Mouse (Mus musculus): ENCODE results near the gene Zfp462. TPM values are rescaled to one million over a fixed set of nuclear protein-coding genes. Genes with fewer than 3 reads are reported as not detected.

Gene Zfp462
- polyA plus RNA-seq, 1 experiment from 2014 or later, result 20.2 TPM

GRCm38 (mm10) chr4:55011391-55011790 is 66.5 kb downstream of the Zfp462 start:
- H3K36me3 ChIP-seq (ENCODE audit: control insufficient read depth, insufficient read depth, low read length), result peaks cover 81% of the 10 kb centered on the region

GRCm38 (mm10) chr4:55013563-55014248 is 68.9 kb downstream of the Zfp462 start:
- no peaks in the 10 kb centered on the region for H3K27me3 ChIP-seq (ENCODE audit: control insufficient read depth, insufficient read depth, low read length)
- H3K9me3 ChIP-seq (ENCODE audit: control insufficient read depth, low read length), result no peaks in the 10 kb centered on the region
- H3K4me1 ChIP-seq (ENCODE audit: control insufficient read depth, insufficient read depth, low read length), result no peaks in the 10 kb centered on the region
- WGBS, result 88% methylated on average over 16 of the region's 16 CpGs
- H3K9ac ChIP-seq (ENCODE audit: low read length), result no peak overlapping the region
- peaks cover 86% of the 10 kb centered on the region for H3K36me3 ChIP-seq (ENCODE audit: control insufficient read depth, insufficient read depth, low read length)
- no peak overlapping the region for H3K4me3 ChIP-seq (ENCODE audit: low read depth, low read length)
- no peak overlapping the region for H3K27ac ChIP-seq (ENCODE audit: low read depth, low read length)
- ATAC-seq (ENCODE audit: low FRiP score), result no peak
- H3K4me2 ChIP-seq, result no peak overlapping the region
- no peak for DNase-seq (ENCODE audit: low spot score, missing footprints)

More at GRCm38 (mm10) chr4:55011391-55011790, 66.5 kb downstream of the Zfp462 start:
- Histone ChIP-seq H3K4me1 (ENCODE audit: control insufficient read depth, insufficient read depth, low read length) (no peaks in the 10 kb centered on the region; the same call in 1 of the 2 replicates), H3K27ac (ENCODE audit: low read depth, low read length) (no peak overlapping the region), H3K4me3 (ENCODE audit: low read depth, low read length) (no peak overlapping the region), H3K27me3 (ENCODE audit: control insufficient read depth, insufficient read depth, low read length) (no peaks in the 10 kb centered on the region), H3K4me2 (no peak overlapping the region), H3K9me3 (ENCODE audit: control insufficient read depth, low read length) (no peaks in the 10 kb centered on the region), H3K9ac (ENCODE audit: low read length) (no peak overlapping the region)
- WGBS, result 91% methylated on average over 12 of the region's 12 CpGs
- ATAC-seq (ENCODE audit: low FRiP score), result no peak
- no peak for DNase-seq (ENCODE audit: low spot score, missing footprints)

- Histone ChIP-seq H3K4me1 (ENCODE audit: control insufficient read depth, insufficient read depth, low read length) (no peaks in the 10 kb centered on the region), H3K27me3 (ENCODE audit: control insufficient read depth, insufficient read depth, low read length) (no peaks in the 10 kb centered on the region), H3K9me3 (ENCODE audit: control insufficient read depth, low read length) (no peaks in the 10 kb centered on the region), H3K9ac (ENCODE audit: low read length) (no peak overlapping the region), H3K36me3 (ENCODE audit: control insufficient read depth, insufficient read depth, low read length) (peaks cover 81% of the 10 kb centered on the region), H3K4me3 (ENCODE audit: low read depth, low read length) (no peak overlapping the region), H3K4me2 (no peak overlapping the region), H3K27ac (ENCODE audit: low read depth, low read length) (no peak overlapping the region)
- 96% methylated on average over 13 of the region's 13 CpGs for WGBS
- DNase-seq (ENCODE audit: low spot score, missing footprints) (no peak), ATAC-seq (ENCODE audit: low FRiP score) (no peak)
Observed at GRCm38 (mm10) chr4:55014731-55015463, 70.0 kb downstream of the Zfp462 start.

- H3K4me1 ChIP-seq (ENCODE audit: control insufficient read depth, insufficient read depth, low read length), result no peaks in the 10 kb centered on the region
- H3K36me3 ChIP-seq (ENCODE audit: control insufficient read depth, insufficient read depth, low read length), result peaks cover 79% of the 10 kb centered on the region
- H3K9me3 ChIP-seq (ENCODE audit: control insufficient read depth, low read length), result no peaks in the 10 kb centered on the region
- no peaks in the 10 kb centered on the region for H3K27me3 ChIP-seq (ENCODE audit: control insufficient read depth, insufficient read depth, low read length)
- H3K9ac ChIP-seq (ENCODE audit: low read length), result no peak overlapping the region
- H3K27ac ChIP-seq (ENCODE audit: low read depth, low read length), result no peak overlapping the region
- WGBS, result 97% methylated on average over 2 of the region's 2 CpGs
- H3K4me3 ChIP-seq (ENCODE audit: low read depth, low read length), result no peak overlapping the region
- no peak overlapping the region for H3K4me2 ChIP-seq
- no peak for DNase-seq (ENCODE audit: low spot score, missing footprints)
- no peak for ATAC-seq (ENCODE audit: low FRiP score)
Observed at GRCm38 (mm10) chr4:55015517-55015916, 70.7 kb downstream of the Zfp462 start.

GRCm38 (mm10) chr4:55026109-55026646 is 81.3 kb downstream of the Zfp462 start:
- Histone ChIP-seq H3K4me1 (ENCODE audit: control insufficient read depth, insufficient read depth, low read length) (no peaks in the 10 kb centered on the region), H3K36me3 (ENCODE audit: control insufficient read depth, insufficient read depth, low read length) (peaks cover 23% of the 10 kb centered on the region), H3K4me3 (ENCODE audit: low read depth, low read length) (no peak overlapping the region), H3K9me3 (ENCODE audit: control insufficient read depth, low read length) (no peaks in the 10 kb centered on the region), H3K27ac (ENCODE audit: low read depth, low read length) (no peak overlapping the region), H3K27me3 (ENCODE audit: control insufficient read depth, insufficient read depth, low read length) (no peaks in the 10 kb centered on the region), H3K4me2 (no peak overlapping the region), H3K9ac (ENCODE audit: low read length) (no peak overlapping the region)
- DNase-seq (ENCODE audit: low spot score, missing footprints) (no peak), ATAC-seq (ENCODE audit: low FRiP score) (no peak)
- WGBS, result 90% methylated on average over 10 of the region's 10 CpGs

GRCm38 (mm10) chr4:55030401-55030800 is 85.6 kb downstream of the Zfp462 start:
- Histone ChIP-seq H3K4me1 (ENCODE audit: control insufficient read depth, insufficient read depth, low read length) (no peaks in the 10 kb centered on the region), H3K27me3 (ENCODE audit: control insufficient read depth, insufficient read depth, low read length) (no peaks in the 10 kb centered on the region), H3K4me2 (no peak overlapping the region), H3K27ac (ENCODE audit: low read depth, low read length) (no peak overlapping the region), H3K36me3 (ENCODE audit: control insufficient read depth, insufficient read depth, low read length) (peaks cover 10% of the 10 kb centered on the region), H3K4me3 (ENCODE audit: low read depth, low read length) (no peak overlapping the region), H3K9me3 (ENCODE audit: control insufficient read depth, low read length) (no peaks in the 10 kb centered on the region), H3K9ac (ENCODE audit: low read length) (no peak overlapping the region)
- WGBS, result 84% methylated on average over 5 of the region's 5 CpGs
- no peak for ATAC-seq (ENCODE audit: low FRiP score)
- no peak for DNase-seq (ENCODE audit: low spot score, missing footprints)

- ATAC-seq (ENCODE audit: low FRiP score), result no peak
- Histone ChIP-seq H3K4me3 (ENCODE audit: low read depth, low read length) (no peak overlapping the region), H3K9ac (ENCODE audit: low read length) (no peak overlapping the region), H3K9me3 (ENCODE audit: control insufficient read depth, low read length) (no peaks in the 10 kb centered on the region), H3K27me3 (ENCODE audit: control insufficient read depth, insufficient read depth, low read length) (no peaks in the 10 kb centered on the region), H3K4me2 (no peak overlapping the region), H3K36me3 (ENCODE audit: control insufficient read depth, insufficient read depth, low read length) (peaks cover 11% of the 10 kb centered on the region), H3K27ac (ENCODE audit: low read depth, low read length) (no peak overlapping the region), H3K4me1 (ENCODE audit: control insufficient read depth, insufficient read depth, low read length) (no peaks in the 10 kb centered on the region)
- 89% methylated on average over 8 of the region's 8 CpGs for WGBS
- no peak for DNase-seq (ENCODE audit: low spot score, missing footprints)
Observed at GRCm38 (mm10) chr4:55032317-55032930, 87.6 kb downstream of the Zfp462 start.

GRCm38 (mm10) chr4:55033452-55033851 is 88.6 kb downstream of the Zfp462 start:
- H3K4me1 ChIP-seq (ENCODE audit: control insufficient read depth, insufficient read depth, low read length), result no peaks in the 10 kb centered on the region

GRCm38 (mm10) chr4:55038139-55038538 is 93.3 kb downstream of the Zfp462 start:
- ATAC-seq (ENCODE audit: low FRiP score), result no peak
- 86% methylated on average over 6 of the region's 6 CpGs for WGBS
- Histone ChIP-seq H3K9me3 (ENCODE audit: control insufficient read depth, low read length) (no peaks in the 10 kb centered on the region), H3K4me3 (ENCODE audit: low read depth, low read length) (no peak overlapping the region), H3K9ac (ENCODE audit: low read length) (no peak overlapping the region), H3K27ac (ENCODE audit: low read depth, low read length) (no peak overlapping the region), H3K4me1 (ENCODE audit: control insufficient read depth, insufficient read depth, low read length) (peaks cover 21% of the 10 kb centered on the region), H3K27me3 (ENCODE audit: control insufficient read depth, insufficient read depth, low read length) (no peaks in the 10 kb centered on the region), H3K36me3 (ENCODE audit: control insufficient read depth, insufficient read depth, low read length) (peaks cover 19% of the 10 kb centered on the region), H3K4me2 (no peak overlapping the region)
- DNase-seq (ENCODE audit: low spot score, missing footprints), result no peak

More at GRCm38 (mm10) chr4:55033452-55033851, 88.6 kb downstream of the Zfp462 start:
- Histone ChIP-seq H3K36me3 (ENCODE audit: control insufficient read depth, insufficient read depth, low read length) (peaks cover 11% of the 10 kb centered on the region), H3K27me3 (ENCODE audit: control insufficient read depth, insufficient read depth, low read length) (no peaks in the 10 kb centered on the region), H3K4me3 (ENCODE audit: low read depth, low read length) (no peak overlapping the region), H3K4me2 (no peak overlapping the region), H3K27ac (ENCODE audit: low read depth, low read length) (no peak overlapping the region), H3K9ac (ENCODE audit: low read length) (no peak overlapping the region), H3K9me3 (ENCODE audit: control insufficient read depth, low read length) (no peaks in the 10 kb centered on the region)
- 83% methylated on average over 6 of the region's 6 CpGs for WGBS
- no peak for DNase-seq (ENCODE audit: low spot score, missing footprints)
- ATAC-seq (ENCODE audit: low FRiP score), result no peak
